Mouse (Mus musculus) stomach, postnatal 0 days (tissue): Measurements from ENCODE around the gene Mfsd6. TPM values are rescaled to one million over a fixed set of nuclear protein-coding genes. Genes with fewer than 3 reads are reported as not detected.

Experiments used
- ATAC-seq: fragments of 200-750 bp; cut with Nextera tagmentation; 2 replicates; pipeline ENCODE4 v1.8.0; 2017; ENCODE audit not compliant: low FRiP score, low TSS enrichment
- DNase-seq: peaks from one replicate; pipeline ENCODE4 v3.0.0-alpha.2; 2016; ENCODE audit warnings: low spot score
- H3K27ac ChIP-seq: fragments of 300-500 bp; sonication (generic); replicated peaks from 2 replicates; pipeline ENCODE4 v1.5.1; 2014; ENCODE audit warnings: mild to moderate bottlenecking, control low read depth
- H3K27me3 ChIP-seq: fragments of 300-500 bp; sonication (generic); 2 replicates; pipeline ENCODE4 v1.6.1; 2014; ENCODE audit warnings: low read length; ENCODE audit not compliant: control insufficient read depth, insufficient read depth
- H3K36me3 ChIP-seq: fragments of 300-500 bp; sonication (generic); 2 replicates; pipeline ENCODE4 v1.6.1; 2014; ENCODE audit warnings: low read length, mixed read lengths; ENCODE audit not compliant: control insufficient read depth, insufficient read depth
- H3K4me1 ChIP-seq: fragments of 300-500 bp; sonication (generic); replicated peaks from 2 replicates; pipeline ENCODE4 v1.6.1; 2014; ENCODE audit warnings: antibody characterized with exemption; ENCODE audit not compliant: control insufficient read depth, insufficient read depth
- H3K4me2 ChIP-seq: fragments of 300-500 bp; sonication (generic); replicated peaks from 2 replicates; pipeline ENCODE4 v1.6.1; 2014; ENCODE audit warnings: low read depth, mild to moderate bottlenecking, control low read depth, moderate library complexity
- H3K4me3 ChIP-seq: fragments of 300-500 bp; sonication (generic); 2 replicates; pipeline ENCODE4 v1.5.1; 2014; ENCODE audit warnings: low read depth, low read length, control low read depth
- H3K9ac ChIP-seq: fragments of 300-500 bp; sonication (generic); 2 replicates; pipeline ENCODE4 v1.6.1; 2014; ENCODE audit warnings: mild to moderate bottlenecking, low read length, control low read depth, mixed read lengths
- H3K9me3 ChIP-seq: fragments of 300-500 bp; sonication (generic); 2 replicates; pipeline ENCODE4 v1.6.1; 2016; ENCODE audit warnings: low read length; ENCODE audit not compliant: control insufficient read depth
- CTCF ChIP-seq: IDR thresholded peaks from 2 replicates; pipeline ENCODE4 v1.5.1; 2016; ENCODE audit warnings: antibody characterized with exemption, low read depth, mild to moderate bottlenecking, moderate library complexity
- EP300 ChIP-seq: optimal IDR thresholded peaks from 2 replicates; pipeline ENCODE3; 2016; ENCODE audit warnings: antibody characterized with exemption
- WGBS: fragments of 180-500 bp; shearing (Covaris S2); extraction: QIAGEN DNeasy Blood & Tissue Kit; methylation state at CpG from one replicate; pipeline ENCODE4 v1.1.7; 2014; 5-methylcytosine and 5-hydroxymethylcytosine counted together
- polyA plus RNA-seq: library from polyadenylated mRNA; unstranded; fragments of >200 nt; fragmentation: Nextera tagmentation; extraction: Ambion mirVana; gene quantifications from 2 replicates; pipeline ENCODE4 v1.2.1, GENCODE M21; 2015

Gene Mfsd6
- polyA plus RNA-seq, 1 experiment from 2014 or later: 6.3 TPM

DNA sequence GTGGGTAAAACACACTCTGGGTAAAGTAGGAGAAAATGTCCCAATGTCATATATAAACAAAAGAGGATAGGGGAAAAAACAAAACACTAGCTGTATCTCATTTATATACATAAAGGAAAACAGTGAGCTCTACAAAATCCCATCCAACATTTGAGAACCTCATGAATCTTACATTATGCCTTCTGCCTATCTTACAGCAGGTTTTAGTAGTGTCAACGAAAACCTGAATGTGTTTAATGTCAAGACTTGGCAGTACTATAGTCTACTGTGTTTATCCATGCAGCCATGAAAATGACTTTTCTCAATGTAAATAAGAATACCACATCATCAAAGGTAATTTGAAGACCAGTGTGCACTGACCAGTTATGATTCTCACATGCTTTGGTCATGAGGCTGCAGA, 57.3 kb downstream of the Mfsd6 start:
- no peaks in the 10 kb centered on the region for H3K9me3 ChIP-seq
- no peaks in the 10 kb centered on the region for H3K4me1 ChIP-seq
- DNase-seq (no peak), ATAC-seq (no peak)
- WGBS: 72% methylated on average over 1 of the region's 1 CpGs
- H3K9ac ChIP-seq: no peak overlapping the region
- no peak overlapping the region for H3K27ac ChIP-seq
- H3K27me3 ChIP-seq: no peaks in the 10 kb centered on the region
- no peak overlapping the region for H3K4me3 ChIP-seq
- no peak for TF ChIP-seq CTCF
- no peak for TF ChIP-seq EP300
- no peaks in the 10 kb centered on the region for H3K36me3 ChIP-seq
- H3K4me2 ChIP-seq: no peak overlapping the region

DNA sequence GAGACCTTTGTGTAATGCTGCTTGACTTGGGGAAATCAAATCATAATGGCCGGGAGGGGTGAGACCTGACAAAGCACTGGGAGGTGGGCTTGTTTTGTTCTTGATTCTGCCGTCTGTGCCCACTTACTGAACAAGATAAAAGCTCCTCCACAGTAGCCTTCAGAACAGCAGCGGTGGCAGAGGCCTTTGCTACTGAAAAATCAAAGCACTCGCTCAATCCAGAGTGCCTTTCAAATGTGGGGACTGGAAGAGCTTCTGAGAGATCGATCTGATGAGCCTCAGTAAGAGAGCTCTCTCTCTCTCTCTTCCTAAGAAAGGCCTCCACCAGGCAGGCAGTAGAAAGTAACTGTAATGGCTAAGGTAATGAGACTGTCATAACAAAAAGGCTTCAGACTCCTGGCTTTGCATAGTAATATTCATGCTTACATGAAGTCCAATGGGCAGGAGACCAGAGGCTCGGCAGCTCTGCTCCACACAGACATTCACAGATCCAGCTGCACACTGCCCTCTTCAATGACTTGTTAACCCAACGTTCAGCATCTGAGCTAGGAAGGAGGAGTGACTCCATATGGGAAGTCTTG, 58.4 kb downstream of the Mfsd6 start:
- 59% methylated on average over 7 of the region's 7 CpGs for WGBS
- Histone ChIP-seq H3K4me1 (no peaks in the 10 kb centered on the region), H3K4me2 (no peak overlapping the region), H3K4me3 (no peak overlapping the region), H3K9me3 (no peaks in the 10 kb centered on the region), H3K36me3 (no peaks in the 10 kb centered on the region), H3K27me3 (no peaks in the 10 kb centered on the region), H3K27ac (no peak overlapping the region), H3K9ac (no peak overlapping the region)
- DNase-seq (no peak), ATAC-seq (no peak)
- TF ChIP-seq EP300 (no peak), CTCF (no peak)

DNA sequence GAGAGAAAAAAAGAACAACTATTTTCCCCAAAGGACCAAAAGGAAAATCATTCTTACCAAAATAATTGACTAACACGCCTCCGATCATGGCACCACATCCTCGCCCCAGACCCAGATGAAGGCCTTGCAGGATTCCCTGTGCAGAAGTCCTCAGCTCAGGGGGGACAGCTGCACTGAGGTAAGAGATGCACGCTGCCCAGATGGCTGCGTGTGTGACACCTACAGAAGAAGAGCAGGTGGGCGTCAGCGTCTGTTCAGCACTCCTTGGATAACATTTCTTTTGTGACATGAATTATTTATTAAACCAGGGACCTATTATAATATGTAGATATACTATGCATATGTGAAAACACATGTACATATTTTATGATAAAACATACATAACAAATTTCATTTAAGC, 64.0 kb downstream of the Mfsd6 start:
- Histone ChIP-seq H3K9me3 (no peaks in the 10 kb centered on the region), H3K27me3 (no peaks in the 10 kb centered on the region), H3K4me1 (no peaks in the 10 kb centered on the region), H3K36me3 (no peaks in the 10 kb centered on the region), H3K4me3 (no peak overlapping the region), H3K27ac (no peak overlapping the region), H3K4me2 (no peak overlapping the region), H3K9ac (no peak overlapping the region)
- no peak for ATAC-seq
- 94% methylated on average over 7 of the region's 7 CpGs for WGBS
- TF ChIP-seq EP300 (no peak), CTCF (no peak)
- no peak for DNase-seq

DNA sequence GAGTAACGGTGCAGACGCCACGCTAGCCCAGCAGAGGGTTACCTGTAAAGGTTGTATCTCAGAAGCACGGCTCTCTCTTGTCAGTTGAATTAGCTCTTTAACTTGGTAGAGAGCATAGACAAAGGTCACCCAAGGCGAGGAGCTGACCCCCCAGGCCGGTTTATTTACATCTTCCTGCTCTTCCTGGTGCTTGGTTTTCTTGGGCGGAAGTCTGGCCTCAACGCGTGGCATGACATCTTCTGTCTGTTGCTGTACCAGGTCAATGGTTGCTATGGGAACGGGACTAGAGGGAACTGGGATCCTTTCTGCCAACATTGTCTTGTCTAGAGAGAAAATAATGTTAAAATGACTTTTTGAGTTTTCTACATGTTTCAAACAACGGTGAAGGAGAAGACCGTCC, 66.5 kb downstream of the Mfsd6 start:
- TF ChIP-seq CTCF (no peak), EP300 (no peak)
- Histone ChIP-seq H3K36me3 (peaks cover 3% of the 10 kb centered on the region; the same call in 1 of the 2 replicates), H3K27ac (no peak overlapping the region), H3K4me2 (no peak overlapping the region), H3K27me3 (no peaks in the 10 kb centered on the region), H3K9ac (no peak overlapping the region), H3K4me1 (no peaks in the 10 kb centered on the region), H3K9me3 (no peaks in the 10 kb centered on the region), H3K4me3 (no peak overlapping the region)
- no peak for DNase-seq
- ATAC-seq: no peak
- 77% methylated on average over 12 of the region's 12 CpGs for whole genome bisulfite sequencing

DNA sequence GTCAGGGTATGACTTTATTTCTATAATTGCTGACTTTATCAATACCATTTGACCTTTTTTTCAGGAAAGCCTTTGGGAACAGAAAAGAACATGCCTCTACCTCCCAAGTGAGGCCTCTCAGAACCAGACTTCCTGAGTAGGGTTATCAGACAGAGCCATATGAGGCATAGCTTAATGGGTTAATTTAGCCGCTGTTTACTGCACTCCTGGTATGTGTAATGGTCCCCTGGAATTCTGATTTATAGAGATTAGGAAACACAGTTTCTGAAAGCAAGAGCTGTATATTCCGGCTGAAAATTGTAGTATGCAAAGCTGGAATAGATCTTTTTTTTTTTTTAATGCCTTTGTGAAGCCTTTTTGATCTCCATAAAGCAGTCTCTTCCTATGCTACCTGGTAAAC, 67.0 kb downstream of the Mfsd6 start:
- Histone ChIP-seq H3K27me3 (no peaks in the 10 kb centered on the region), H3K36me3 (peaks cover 3% of the 10 kb centered on the region; the same call in 1 of the 2 replicates), H3K4me2 (no peak overlapping the region), H3K4me1 (no peaks in the 10 kb centered on the region), H3K4me3 (no peak overlapping the region), H3K9ac (no peak overlapping the region), H3K27ac (no peak overlapping the region), H3K9me3 (no peaks in the 10 kb centered on the region)
- no peak for ATAC-seq
- no peak for DNase-seq
- 51% methylated on average over 2 of the region's 2 CpGs for WGBS
- TF ChIP-seq EP300 (no peak), CTCF (no peak)

DNA sequence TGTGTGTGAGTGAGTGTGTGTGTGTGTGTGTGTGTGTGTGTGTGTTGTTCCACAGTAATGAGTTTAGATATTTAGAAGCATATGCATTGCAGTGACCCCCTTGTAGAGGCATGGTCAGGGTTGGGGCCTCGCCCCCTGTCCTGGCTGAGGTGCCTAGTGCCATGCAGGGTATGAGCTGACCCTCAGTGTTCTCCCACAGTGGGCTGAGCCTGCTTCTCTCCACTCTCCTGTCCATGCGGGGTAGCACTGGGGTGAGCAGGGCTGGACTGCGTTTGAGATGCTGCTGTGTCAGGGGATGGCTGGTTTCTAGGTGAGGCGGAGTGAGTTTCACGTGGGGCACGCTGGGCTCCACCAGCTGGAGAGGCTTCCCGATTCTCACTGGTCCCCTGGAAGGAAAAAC, 69.1 kb downstream of the Mfsd6 start:
- no peak overlapping the region for H3K9ac ChIP-seq
- 87% methylated on average over 7 of the region's 7 CpGs for WGBS

More for the DNA sequence above, 69.1 kb downstream of the Mfsd6 start:
- Histone ChIP-seq H3K4me3 (no peak overlapping the region), H3K27ac (no peak overlapping the region), H3K36me3 (peaks cover 3% of the 10 kb centered on the region; the same call in 1 of the 2 replicates), H3K4me2 (no peak overlapping the region), H3K4me1 (no peaks in the 10 kb centered on the region), H3K9me3 (no peaks in the 10 kb centered on the region), H3K27me3 (no peaks in the 10 kb centered on the region)
- TF ChIP-seq EP300: no peak
- TF ChIP-seq CTCF: no peak
- ATAC-seq (no peak), DNase-seq (no peak)
